ENCODE assay signal across 12 mouse cellular contexts in the genomic region with DNA sequence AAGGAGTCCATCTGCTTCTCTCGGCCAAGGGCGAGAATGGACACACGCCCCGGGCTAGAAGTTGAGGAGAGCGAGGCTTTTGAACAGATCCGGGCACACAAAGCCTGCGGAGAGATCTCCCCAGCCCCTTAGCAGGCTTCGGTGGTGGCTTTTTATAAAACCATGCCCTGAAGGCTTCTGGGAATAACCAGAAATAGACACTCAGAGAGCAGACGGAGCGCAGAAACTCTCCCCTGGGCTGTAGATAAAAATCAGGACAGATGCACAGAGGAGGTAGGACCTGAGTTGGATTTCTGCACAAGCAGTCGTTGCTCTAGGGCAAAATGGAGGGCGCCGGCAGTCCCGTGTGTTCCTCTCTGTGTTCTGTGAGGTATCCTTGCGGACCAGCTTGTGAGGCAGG. TPM values are rescaled to one million over a fixed set of nuclear protein-coding genes. Genes with fewer than 3 reads are reported as not detected.
DNase-seq lines count a peak whose midpoint lies in the region; ATAC-seq and TF ChIP-seq lines count a peak whose summit lies in the region.
"Had no signal": no experiment of that assay in that cellular context is flagged by ENCODE, and none has a peak within 500 bp of the region (broad histone marks: within the 10 kb centered on the region; RNA-seq: fewer than 3 reads in every experiment).

No protein-coding gene starts in this region.

- no peaks in the 10 kb centered on the region for H3K9me3 ChIP-seq in hindbrain, embryonic 11.5 days (ENCODE audit: control insufficient read depth, low read length)
- H3K9me3 ChIP-seq in midbrain, embryonic 16.5 days (replicated peaks; ENCODE audit: control insufficient read depth, low read length, poor library complexity, severe bottlenecking), result no peaks in the 10 kb centered on the region
- H3K9me3 ChIP-seq: intestine, embryonic 15.5 days; limb, embryonic 13.5 days had no signal

- no peak for TF ChIP-seq POLR2A in cerebellum, adult 2 months (IDR thresholded peaks at IDR 0.05; ENCODE audit: borderline replicate concordance, insufficient read depth, low read length)

- no peak overlapping the region for H3K9ac ChIP-seq in hindbrain, embryonic 11.5 days (ENCODE audit: low read depth, low read length)
- H3K9ac ChIP-seq in midbrain, embryonic 16.5 days (ENCODE audit: low read depth, low read length), result peak overlapping the region; percentile 28; the same call in 1 of the 2 replicates
- H3K9ac ChIP-seq: intestine, embryonic 15.5 days; limb, embryonic 13.5 days had no signal

- H3K27ac ChIP-seq in cerebellum, adult 2 months (ENCODE audit: insufficient read depth, low read length), result no peak overlapping the region
- H3K27ac ChIP-seq in layer of hippocampus, adult 2 months, result peak overlapping the region; percentile 83
- H3K27ac ChIP-seq in hindbrain, embryonic 11.5 days (ENCODE audit: low read depth, low read length), result peak overlapping the region; percentile 39; the same call in 1 of the 2 replicates
- H3K27ac ChIP-seq in midbrain, embryonic 16.5 days (ENCODE audit: low read length), result peak overlapping the region; percentile 51
- H3K27ac ChIP-seq: intestine, embryonic 15.5 days; limb, embryonic 13.5 days had no signal

- ATAC-seq in hindbrain, embryonic 11.5 days (ENCODE audit: low FRiP score), result no peak
- no peak for ATAC-seq in midbrain, embryonic 16.5 days
- ATAC-seq: intestine, embryonic 15.5 days had no signal

- H3K4me1 ChIP-seq in cerebellum, adult 2 months (ENCODE audit: control insufficient read depth, insufficient read depth, low read length), result peaks cover 5% of the 10 kb centered on the region
- no peaks in the 10 kb centered on the region for H3K4me1 ChIP-seq in hindbrain, embryonic 11.5 days (replicated peaks; ENCODE audit: control insufficient read depth, insufficient read depth, low read length)
- peaks cover 8% of the 10 kb centered on the region for H3K4me1 ChIP-seq in midbrain, embryonic 16.5 days (ENCODE audit: control insufficient read depth, insufficient read depth, low read length)

- no peaks in the 10 kb centered on the region for H3K27me3 ChIP-seq in cerebellum, adult 2 months (ENCODE audit: control insufficient read depth, insufficient read depth, low read length)
- no peaks in the 10 kb centered on the region for H3K27me3 ChIP-seq in hindbrain, embryonic 11.5 days (ENCODE audit: control insufficient read depth, insufficient read depth, low read length)
- H3K27me3 ChIP-seq in midbrain, embryonic 16.5 days (ENCODE audit: control insufficient read depth, insufficient read depth, low read depth, low read length), result no peaks in the 10 kb centered on the region
- H3K27me3 ChIP-seq: intestine, embryonic 15.5 days; limb, embryonic 13.5 days had no signal

- DNase-seq in cerebellum, adult 2 months, result peak in 1 of 2 experiments; percentile 32
- DNase-seq in cerebellum, adult 8-10 months, result no peak
- no peak for DNase-seq in layer of hippocampus, adult 2 months (ENCODE audit: low spot score in 2 of 2)
- DNase-seq in layer of hippocampus, adult 8-10 months (ENCODE audit: low spot score in 2 of 2), result no peak
- no peak for DNase-seq in hindbrain, embryonic 11.5 days (ENCODE audit: low spot score)
- DNase-seq in kidney, adult 8-10 months, result no peak
- no peak for DNase-seq in Muller cell, postnatal 12 days (ENCODE audit: inconsistent ontology term)
- DNase-seq: spleen, adult 18-20 months had no signal

- 41% methylated on average over 15 of the region's 15 CpGs for WGBS in cerebellum, adult 2 months
- WGBS in hindbrain, embryonic 11.5 days, result 71% methylated on average over 15 of the region's 15 CpGs
- 53% methylated on average over 15 of the region's 15 CpGs for WGBS in midbrain, embryonic 16.5 days

- H3K4me2 ChIP-seq in hindbrain, embryonic 11.5 days (replicated peaks; ENCODE audit: low read depth, low read length), result no peak overlapping the region
- H3K4me2 ChIP-seq in midbrain, embryonic 16.5 days (ENCODE audit: low read length), result no peak overlapping the region; the same call in 1 of the 2 replicates
- H3K4me2 ChIP-seq: intestine, embryonic 15.5 days; limb, embryonic 13.5 days had no signal

- peak overlapping the region; percentile 6 for H3K4me3 ChIP-seq in cerebellum, adult 2 months (replicated peaks; ENCODE audit: insufficient read depth, low read depth, low read length)
- no peak overlapping the region; the same call in 1 of the 2 replicates for H3K4me3 ChIP-seq in layer of hippocampus, adult 2 months
- no peak overlapping the region for H3K4me3 ChIP-seq in hindbrain, embryonic 11.5 days (ENCODE audit: low read depth, low read length)
- no peak overlapping the region for H3K4me3 ChIP-seq in midbrain, embryonic 16.5 days (ENCODE audit: low read depth, low read length)
- H3K4me3 ChIP-seq: intestine, embryonic 15.5 days; limb, embryonic 13.5 days; myocyte had no signal

- no peaks in the 10 kb centered on the region for H3K36me3 ChIP-seq in hindbrain, embryonic 11.5 days (ENCODE audit: control insufficient read depth, insufficient read depth, low read length)
- H3K36me3 ChIP-seq in midbrain, embryonic 16.5 days (ENCODE audit: control insufficient read depth, insufficient read depth, low read length), result no peaks in the 10 kb centered on the region

- no peak for TF ChIP-seq CTCF in cerebellum, adult 2 months (IDR thresholded peaks at IDR 0.05; ENCODE audit: borderline replicate concordance, insufficient read depth, low read depth, low read length)
- no peak for TF ChIP-seq CTCF in layer of hippocampus, adult 2 months (conservative IDR thresholded peaks at IDR 0.05)

RNA-seq across cellular contexts. Expression of a gene that starts 20.5 kb away (rescaled TPM):
- 7.1 and 8.9 TPM in 2 replicates for polyA plus RNA-seq in cerebellum, adult 2 months (2012; rRNA removed)
- 1 to 10 TPM; 6.6 to 9.0 TPM for total RNA-seq in layer of hippocampus, adult 2 months (2021)
- 10 to 100 TPM in 1 of 4 experiments, 1 to 10 TPM in 3; 5.5 to 10.5 (median 8.5) TPM for total RNA-seq in layer of hippocampus, adult 8-10 months (2022)
- 7.9 and 10.2 TPM in 2 replicates for polyA plus RNA-seq in hindbrain, embryonic 11.5 days (2014; fragmentation: Nextera tagmentation; extraction: Ambion mirVana)
- polyA plus RNA-seq in midbrain, embryonic 16.5 days (2015; fragmentation: Nextera tagmentation; extraction: Ambion mirVana), result 7.5 and 8.8 TPM in 2 replicates

RNA-seq across cellular contexts. Expression of a gene that starts 33.0 kb away (rescaled TPM):
- polyA plus RNA-seq in cerebellum, adult 2 months (2012; rRNA removed), result 10.3 and 13.0 TPM in 2 replicates
- total RNA-seq in layer of hippocampus, adult 2 months (2021), result 10 to 100 TPM; 44.7 to 46.5 TPM
- total RNA-seq in layer of hippocampus, adult 8-10 months (2022), result 10 to 100 TPM; 36.5 to 47.8 (median 42.9) TPM
- polyA plus RNA-seq in hindbrain, embryonic 11.5 days (2014; fragmentation: Nextera tagmentation; extraction: Ambion mirVana), result 0.18 and 0.26 TPM in 2 replicates
- 0.45 and 0.58 TPM in 2 replicates for polyA plus RNA-seq in midbrain, embryonic 16.5 days (2015; fragmentation: Nextera tagmentation; extraction: Ambion mirVana)

RNA-seq across cellular contexts. Expression of a gene that starts 51.5 kb away (rescaled TPM):
- polyA plus RNA-seq in cerebellum, adult 2 months (2012; rRNA removed), result 361 and 454 TPM in 2 replicates
- 100 to 1,000 TPM; 362 to 369 TPM for total RNA-seq in layer of hippocampus, adult 2 months (2021)
- total RNA-seq in layer of hippocampus, adult 8-10 months (2022), result 100 to 1,000 TPM; 367 to 422 (median 391) TPM
- 4,486 and 4,492 TPM in 2 replicates for polyA plus RNA-seq in hindbrain, embryonic 11.5 days (2014; fragmentation: Nextera tagmentation; extraction: Ambion mirVana)
- polyA plus RNA-seq in midbrain, embryonic 16.5 days (2015; fragmentation: Nextera tagmentation; extraction: Ambion mirVana), result 7,758 and 8,549 TPM in 2 replicates
